ENCODE assay signal across 10 mouse cellular contexts in the genomic region with DNA sequence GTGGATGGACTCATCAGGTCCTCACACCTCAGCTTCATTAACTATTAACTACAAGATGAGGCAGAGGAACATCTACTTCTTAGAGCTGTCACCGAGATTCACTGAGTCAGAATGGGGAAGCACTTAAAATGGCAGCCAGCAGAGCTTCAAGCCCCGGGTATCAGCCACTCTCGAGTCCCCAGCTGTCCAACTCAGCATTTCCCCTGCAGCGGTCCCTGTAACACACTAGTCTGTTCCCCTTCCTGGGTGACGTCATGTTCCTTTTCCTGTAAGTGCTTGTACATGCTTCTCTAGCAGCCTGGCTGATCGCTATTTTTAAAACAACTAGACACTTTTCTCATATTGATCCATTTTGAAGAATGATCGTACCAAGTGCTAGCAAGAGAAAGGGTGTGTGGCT. TPM values are rescaled to one million over a fixed set of nuclear protein-coding genes. Genes with fewer than 3 reads are reported as not detected.
DNase-seq lines count a peak whose midpoint lies in the region; ATAC-seq and TF ChIP-seq lines count a peak whose summit lies in the region.
"Had no signal": no experiment of that assay in that cellular context is flagged by ENCODE, and none has a peak within 500 bp of the region (broad histone marks: within the 10 kb centered on the region; RNA-seq: fewer than 3 reads in every experiment).

No protein-coding gene starts in this region.

- no peaks in the 10 kb centered on the region for H3K36me3 ChIP-seq in liver, embryonic 12.5 days
- H3K36me3 ChIP-seq in intestine, embryonic 15.5 days: no peaks in the 10 kb centered on the region

- peaks cover 16% of the 10 kb centered on the region for H3K4me1 ChIP-seq in liver, embryonic 12.5 days
- no peaks in the 10 kb centered on the region for H3K4me1 ChIP-seq in intestine, embryonic 15.5 days (replicated peaks)

- whole genome bisulfite sequencing in liver, embryonic 12.5 days (ENCODE audit: insufficient replicate concordance): 38% methylated on average over 7 of the region's 7 CpGs
- WGBS in intestine, embryonic 15.5 days: 72% methylated on average over 7 of the region's 7 CpGs

- no peak for TF ChIP-seq CTCF in layer of hippocampus, adult 2 months (conservative IDR thresholded peaks at IDR 0.05)

- H3K27ac ChIP-seq in layer of hippocampus, adult 2 months: peak overlapping the region; percentile 63
- H3K27ac ChIP-seq in liver, embryonic 12.5 days: peak overlapping the region; percentile 25; the same call in 1 of the 2 replicates
- no peak overlapping the region for H3K27ac ChIP-seq in intestine, embryonic 15.5 days

- no peak overlapping the region for H3K4me2 ChIP-seq in liver, embryonic 12.5 days
- no peak overlapping the region for H3K4me2 ChIP-seq in intestine, embryonic 15.5 days (replicated peaks)

- H3K27me3 ChIP-seq in liver, embryonic 12.5 days (replicated peaks): no peaks in the 10 kb centered on the region; the same call in 1 of the 2 replicates
- H3K27me3 ChIP-seq in intestine, embryonic 15.5 days (replicated peaks): no peaks in the 10 kb centered on the region

- ATAC-seq in liver, embryonic 12.5 days: 0 out of 2 replicates have a peak, but pooled peaks have one; percentile 46
- no peak for ATAC-seq in intestine, embryonic 15.5 days

- no peaks in the 10 kb centered on the region for H3K9me3 ChIP-seq in liver, embryonic 12.5 days (replicated peaks)
- H3K9me3 ChIP-seq in intestine, embryonic 15.5 days: no peaks in the 10 kb centered on the region

- H3K9ac ChIP-seq in liver, embryonic 12.5 days: no peak overlapping the region
- H3K9ac ChIP-seq in intestine, embryonic 15.5 days: no peak overlapping the region

- DNase-seq in layer of hippocampus, adult 2 months (ENCODE audit: low spot score in 2 of 2): peak in 1 of 2 experiments; percentile 50
- no peak for DNase-seq in layer of hippocampus, postnatal 36 days
- DNase-seq in gastrocnemius, postnatal 25 days: peak; percentile 29
- peak; percentile 52 for DNase-seq in skeletal muscle tissue, adult 2 months (ENCODE audit: low read depth, low spot score)
- DNase-seq in layer of hippocampus, adult 9-10 months (ENCODE audit: low spot score): no peak
- no peak for DNase-seq in embryo, embryonic 10 days (ENCODE audit: low spot score)

- no peak overlapping the region for H3K4me3 ChIP-seq in layer of hippocampus, adult 2 months
- no peak overlapping the region for H3K4me3 ChIP-seq in liver, embryonic 12.5 days
- H3K4me3 ChIP-seq in intestine, embryonic 15.5 days (replicated peaks): no peak overlapping the region

RNA-seq across cellular contexts. Expression of gene Arpc2, which starts 8.6 kb away (rescaled TPM):
- total RNA-seq in layer of hippocampus, adult 2 months (2021): 100 to 1,000 TPM; 393 to 396 TPM
- total RNA-seq in layer of hippocampus, postnatal 36 days (2021): 100 to 1,000 TPM; 394 to 402 TPM
- total RNA-seq in gastrocnemius, postnatal 25 days (2021): 10 to 100 TPM; 62.7 to 70.6 TPM
- 268 and 269 TPM in 2 replicates for polyA plus RNA-seq in liver, embryonic 12.5 days (2016; fragmentation: Nextera tagmentation; extraction: Ambion mirVana)
- polyA plus RNA-seq in intestine, embryonic 15.5 days (2015; fragmentation: Nextera tagmentation; extraction: Ambion mirVana): 518 and 584 TPM in 2 replicates

RNA-seq across cellular contexts. Expression of gene Cxcr1, which starts 32.9 kb away (rescaled TPM):
- total RNA-seq in layer of hippocampus, adult 2 months (2021): not detected
- not detected for total RNA-seq in layer of hippocampus, postnatal 36 days (2021)
- not detected for total RNA-seq in gastrocnemius, postnatal 25 days (2021)
- polyA plus RNA-seq in liver, embryonic 12.5 days (2016; fragmentation: Nextera tagmentation; extraction: Ambion mirVana): not detected in 2 replicates
- not detected in 2 replicates for polyA plus RNA-seq in intestine, embryonic 15.5 days (2015; fragmentation: Nextera tagmentation; extraction: Ambion mirVana)
- polyA plus RNA-seq: limb, embryonic 11.5 days; testis, adult 2 months had no signal

RNA-seq across cellular contexts. Expression of gene Gpbar1, which starts 51.0 kb away (rescaled TPM):
- not detected for total RNA-seq in layer of hippocampus, adult 2 months (2021)
- not detected for total RNA-seq in layer of hippocampus, postnatal 36 days (2021)
- not detected for total RNA-seq in gastrocnemius, postnatal 25 days (2021)
- 1.2 and 1.5 TPM in 2 replicates for polyA plus RNA-seq in liver, embryonic 12.5 days (2016; fragmentation: Nextera tagmentation; extraction: Ambion mirVana)
- polyA plus RNA-seq in intestine, embryonic 15.5 days (2015; fragmentation: Nextera tagmentation; extraction: Ambion mirVana): 3.1 and 3.3 TPM in 2 replicates

RNA-seq across cellular contexts. Expression of gene Aamp, which starts 57.2 kb away (rescaled TPM):
- total RNA-seq in layer of hippocampus, adult 2 months (2021): 100 to 1,000 TPM; 153 to 155 TPM
- 100 to 1,000 TPM; 148 to 159 TPM for total RNA-seq in layer of hippocampus, postnatal 36 days (2021)
- 10 to 100 TPM; 63.6 to 65.8 TPM for total RNA-seq in gastrocnemius, postnatal 25 days (2021)
- 119 and 120 TPM in 2 replicates for polyA plus RNA-seq in liver, embryonic 12.5 days (2016; fragmentation: Nextera tagmentation; extraction: Ambion mirVana)
- 225 and 244 TPM in 2 replicates for polyA plus RNA-seq in intestine, embryonic 15.5 days (2015; fragmentation: Nextera tagmentation; extraction: Ambion mirVana)

RNA-seq across cellular contexts. Expression of gene Pnkd, which starts 57.4 kb away (rescaled TPM):
- total RNA-seq in layer of hippocampus, adult 2 months (2021): 100 to 1,000 TPM; 171 to 185 TPM
- total RNA-seq in layer of hippocampus, postnatal 36 days (2021): 100 to 1,000 TPM; 168 to 188 TPM
- 10 to 100 TPM; 56.7 to 58.0 TPM for total RNA-seq in gastrocnemius, postnatal 25 days (2021)
- polyA plus RNA-seq in liver, embryonic 12.5 days (2016; fragmentation: Nextera tagmentation; extraction: Ambion mirVana): 45.7 and 48.7 TPM in 2 replicates
- polyA plus RNA-seq in intestine, embryonic 15.5 days (2015; fragmentation: Nextera tagmentation; extraction: Ambion mirVana): 120 and 127 TPM in 2 replicates

Comparison
In these comparisons a context has a peak if more than half of its experiments do, and no peak if none do; other contexts are left out.
1. DNase-seq: peak in gastrocnemius, postnatal 25 days (single experiment) and skeletal muscle tissue, adult 2 months (single experiment); none in layer of hippocampus, postnatal 36 days (0 of 2), layer of hippocampus, adult 9-10 months (single experiment) and embryo, embryonic 10 days (single experiment).
2. RNA of gene Arpc2, which starts 8.6 kb away (total RNA-seq): 394 to 402 TPM in layer of hippocampus, postnatal 36 days and 393 to 396 TPM in layer of hippocampus, adult 2 months; 62.7 to 70.6 TPM in gastrocnemius, postnatal 25 days; every median in the first group is over 4 times any median in the second.